Mouse (Mus musculus): ENCODE measurements around the gene Aplf.

Aplf gene

GRCm38 (mm10) chr6:87623151-87623550 lies 48.8 kb downstream of the Aplf start:
- DNase-seq = no peak

GRCm38 (mm10) chr6:87621281-87621680 lies 50.7 kb downstream of the Aplf start:
- no peak for DNase-seq

DNA sequence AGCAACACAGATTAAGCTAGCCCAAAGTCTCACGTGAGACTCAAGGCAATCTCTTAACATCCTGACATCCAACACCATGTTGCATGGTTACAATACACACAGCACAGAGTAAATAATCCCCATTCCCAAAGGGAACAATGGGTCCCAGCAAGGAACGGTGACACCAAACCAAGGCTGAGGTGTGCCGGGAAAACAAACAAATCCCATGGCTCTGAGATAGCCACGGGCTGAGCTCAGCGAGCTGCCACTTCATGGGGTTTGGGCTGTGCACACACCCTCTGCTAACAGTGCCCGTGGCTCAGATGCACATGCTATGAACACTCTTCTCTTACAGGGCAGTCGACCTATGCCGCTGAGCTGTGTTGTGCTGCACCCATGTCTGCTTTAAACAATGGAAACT lies 54.0 kb downstream of the Aplf start:
- no peak for DNase-seq

DNA sequence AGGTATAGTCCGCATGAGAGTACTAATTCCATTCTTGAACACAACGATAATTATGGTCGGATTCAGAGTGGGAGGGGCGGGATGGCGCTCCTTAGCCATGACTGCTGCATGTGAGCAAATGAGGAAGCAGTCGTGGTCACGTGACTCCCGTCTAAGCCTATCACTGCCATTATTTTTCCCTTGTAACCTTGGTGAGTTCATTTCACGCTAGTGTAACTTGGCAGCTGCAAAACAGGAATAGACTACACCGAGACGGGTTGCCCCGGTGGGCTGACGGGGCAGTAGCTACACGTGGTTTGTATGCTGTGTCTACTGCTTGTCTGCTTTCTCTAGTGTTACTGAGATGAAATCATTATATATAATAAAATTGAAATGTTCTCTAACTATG lies 56.3 kb downstream of the Aplf start:
- no peak for DNase-seq

GRCm38 (mm10) chr6:87614794-87615695 lies 56.9 kb downstream of the Aplf start:
- DNase-seq = no peak

GRCm38 (mm10) chr6:87599825-87600224 lies 72.2 kb downstream of the Aplf start:
- no peak for DNase-seq

DNA sequence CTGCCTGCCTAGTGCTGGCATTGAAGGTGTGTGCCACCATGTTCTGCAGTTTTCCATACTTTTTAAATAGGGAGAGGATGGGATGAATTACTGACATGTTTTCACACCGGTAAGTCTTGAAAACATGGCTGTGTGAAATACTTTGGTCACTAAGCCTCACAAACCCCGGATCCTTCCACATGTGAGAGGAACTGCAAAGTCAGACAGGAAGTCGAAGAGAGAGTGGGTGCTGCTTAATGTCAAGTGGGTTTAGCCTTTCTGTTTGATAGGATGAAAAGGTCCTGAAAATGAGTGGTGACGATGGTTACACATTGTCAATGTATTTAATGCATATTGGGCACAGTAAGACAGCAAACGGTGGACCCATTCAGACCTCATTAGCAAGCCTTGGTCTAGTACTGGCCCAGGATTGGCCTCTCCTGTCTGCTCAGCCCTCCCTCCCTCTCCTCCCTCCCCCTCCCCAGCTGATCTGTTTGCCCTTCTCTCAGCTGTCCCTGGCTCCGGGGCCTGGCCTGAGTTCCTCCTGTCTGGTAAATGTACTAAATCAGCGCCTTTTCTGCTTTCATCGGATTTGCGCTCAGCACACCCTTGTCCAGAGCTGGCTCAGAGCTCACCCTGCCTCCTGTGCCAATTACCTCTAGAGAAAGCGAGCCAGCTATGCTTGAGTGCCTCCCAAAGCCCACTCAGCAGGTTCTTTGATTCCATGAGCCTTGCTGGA lies 74.7 kb downstream of the Aplf start:
- DNase-seq = no peak

DNA sequence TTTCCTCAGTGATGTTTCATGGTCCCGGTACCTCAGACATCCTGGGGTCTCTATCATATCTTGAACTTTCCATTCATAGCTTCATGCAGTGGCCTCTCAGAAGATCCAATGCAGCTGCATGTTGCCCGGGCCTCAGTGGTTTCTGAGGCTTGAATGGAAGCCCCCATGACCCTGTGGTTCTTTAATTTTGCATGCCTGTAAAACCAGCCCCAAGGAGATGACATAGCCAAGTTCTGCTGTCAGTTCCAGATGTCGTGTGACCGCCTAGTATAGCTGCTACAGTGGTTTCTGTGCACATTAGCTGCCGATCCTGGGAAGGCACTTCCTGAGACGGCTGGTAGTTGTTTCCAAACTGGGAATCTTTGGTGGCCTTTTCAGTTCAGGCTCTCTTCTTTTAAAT lies 77.8 kb downstream of the Aplf start:
- DNase-seq = no peak

DNA sequence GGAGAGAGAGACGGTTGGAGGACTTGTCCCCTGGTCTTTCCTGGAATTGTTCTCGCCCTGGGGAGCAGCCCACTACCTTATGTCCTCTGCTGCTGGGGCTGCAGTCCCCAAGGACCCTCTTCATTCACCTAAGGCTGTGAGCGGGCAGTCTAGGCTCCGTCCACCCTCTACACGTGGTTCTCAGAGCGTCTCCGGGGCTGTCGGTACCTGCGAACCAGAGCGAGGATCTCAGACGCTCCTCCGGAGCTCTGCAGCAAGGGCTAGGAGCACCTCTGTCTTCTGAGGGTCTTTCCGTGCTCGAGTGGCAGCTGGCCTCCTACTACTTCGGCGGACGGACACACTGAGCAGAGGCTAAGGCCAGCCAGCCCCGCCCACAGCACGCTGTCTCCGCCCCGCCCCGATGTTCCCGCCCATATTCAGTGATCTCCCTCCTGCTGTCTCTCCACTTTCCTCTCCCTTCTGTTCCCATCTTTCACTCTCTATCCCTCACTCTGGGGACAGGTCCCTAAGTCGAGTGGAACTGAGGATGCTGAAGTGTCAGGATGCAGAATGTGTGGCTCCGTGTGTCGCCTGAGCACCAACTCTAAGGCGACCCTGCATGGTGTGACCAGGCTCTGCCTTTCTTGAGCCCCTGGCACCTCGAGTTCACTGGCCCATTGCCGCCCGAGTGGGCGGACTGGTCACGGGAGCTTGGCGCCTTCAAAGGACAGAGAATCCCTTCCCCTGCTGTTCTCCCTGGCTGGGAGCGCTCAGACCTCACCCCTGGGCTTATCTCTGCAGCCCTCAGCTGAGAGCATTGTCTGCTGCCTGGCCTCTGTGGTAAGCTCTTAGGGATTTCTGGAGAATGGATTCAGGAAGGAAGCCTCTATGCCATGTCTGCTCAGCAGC lies 81.4 kb downstream of the Aplf start, which contains the start of gene Prokr1:
Prokr1 (minus strand) TSS at position 350 of the 888 bp plus-strand sequence.
- DNase-seq = no peak

DNA sequence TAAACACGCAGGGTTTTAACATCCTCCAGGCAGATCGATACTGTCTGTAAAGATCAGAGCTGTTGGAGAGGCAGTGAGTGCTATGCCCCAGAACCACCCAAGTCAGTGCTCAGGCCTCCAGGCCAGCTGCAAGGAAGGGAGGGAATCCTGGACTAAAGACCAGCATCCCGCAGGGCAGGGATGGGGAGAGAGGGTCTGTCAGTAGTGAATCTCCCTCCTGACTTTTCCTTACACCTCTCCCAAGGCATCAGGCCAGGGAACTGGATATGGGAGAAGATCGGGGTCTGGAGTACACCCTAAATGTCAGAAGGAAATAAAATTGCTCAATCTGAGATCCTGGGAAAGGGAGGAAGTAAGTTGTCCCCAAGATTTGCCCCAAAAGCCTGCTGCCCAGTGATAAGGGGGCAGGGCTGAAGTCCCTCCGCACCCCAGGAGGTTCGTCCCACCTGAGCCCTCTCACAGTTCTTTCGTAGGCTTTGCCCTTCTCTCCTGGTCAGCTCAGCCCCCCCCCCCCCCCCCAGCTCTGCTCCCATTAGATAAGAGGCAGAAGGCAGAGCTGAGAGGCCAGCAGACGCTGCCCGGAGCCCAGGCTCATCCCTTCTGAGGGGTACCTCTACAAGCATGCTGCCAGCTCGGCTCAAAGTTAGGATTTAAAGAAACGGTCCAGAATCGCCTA lies 82.1 kb downstream of the Aplf start:
- no peak for DNase-seq

- no peak for DNase-seq
These were observed 88.0 kb downstream of the Aplf start for GRCm38 (mm10) chr6:87583991-87584390.

GRCm38 (mm10) chr6:87583183-87583611 lies 88.8 kb downstream of the Aplf start:
- no peak for DNase-seq

GRCm38 (mm10) chr6:87582456-87582855 lies 89.5 kb downstream of the Aplf start:
- DNase-seq = no peak

- DNase-seq = no peak
These were observed 90.4 kb downstream of the Aplf start for GRCm38 (mm10) chr6:87581581-87581980.

DNA sequence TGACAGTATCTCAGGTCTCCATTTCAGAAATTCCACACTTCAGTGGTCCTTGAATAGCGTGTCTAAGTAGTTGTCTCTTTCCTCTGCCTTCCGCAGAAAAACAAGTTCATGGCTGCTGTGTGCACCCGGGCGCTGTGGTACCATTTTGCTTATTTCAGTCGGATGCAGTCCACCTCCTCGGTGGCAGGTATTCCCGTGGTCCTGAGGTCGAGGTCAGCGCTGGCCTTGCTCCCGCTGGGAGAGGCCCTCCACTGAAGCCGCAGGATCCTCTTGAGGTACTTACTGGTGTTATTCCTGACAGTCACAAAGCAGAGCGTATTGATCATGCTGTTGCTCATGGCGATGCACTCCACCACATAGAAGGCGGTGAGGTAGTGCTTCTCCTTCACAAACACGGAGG lies 90.9 kb downstream of the Aplf start:
- DNase-seq = no peak
